Mouse (Mus musculus) myocyte (in vitro differentiated cells): ENCODE measurements at regions not wholly inside any gene's neighbourhood (a gene's known extent, or its start where the extent isn't known, plus 50 kb on each side); places are given as distances from the start of the nearest gene placed in this dataset.

ENCODE experiments used
- E2F4 ChIP-seq: IDR thresholded peaks from one replicate; pipeline ENCODE4 v1.6.1; 2011; ENCODE audit warnings: mild to moderate bottlenecking, control low read depth, moderate library complexity; ENCODE audit not compliant: insufficient read depth
- MAX ChIP-seq: IDR thresholded peaks from one replicate; pipeline ENCODE4 v1.6.1; 2011; ENCODE audit warnings: low read depth, mild to moderate bottlenecking, control low read depth
- MYOD1 ChIP-seq, 3 experiments: IDR thresholded peaks; one replicate each; pipeline ENCODE4 v1.6.1; 2011; ENCODE audit warnings: control low read depth in 2 of 3, low read depth in 2 of 3, mild to moderate bottlenecking in 2 of 3, moderate library complexity in 1 of 3; ENCODE audit not compliant: insufficient read length in 2 of 3, control insufficient read depth in 1 of 3
- MYOG ChIP-seq, 3 experiments: IDR thresholded peaks; one replicate each; pipeline ENCODE4 v1.6.1; 2011; ENCODE audit warnings: control low read depth in 2 of 3, low read depth in 2 of 3, mild to moderate bottlenecking in 2 of 3; ENCODE audit not compliant: insufficient read length in 2 of 3, control insufficient read depth in 1 of 3, insufficient read depth in 1 of 3
- POLR2A ChIP-seq: IDR thresholded peaks from one replicate; pipeline ENCODE4 v1.6.1; 2011; ENCODE audit warnings: low read depth, mild to moderate bottlenecking, control low read depth, moderate library complexity; ENCODE audit not compliant: insufficient read length
- POLR2AphosphoS2 ChIP-seq: IDR thresholded peaks from one replicate; pipeline ENCODE4 v1.6.1; 2011; ENCODE audit warnings: low read depth, control low read depth; ENCODE audit not compliant: insufficient read length
- TCF12 ChIP-seq: IDR thresholded peaks from one replicate; pipeline ENCODE4 v1.6.1; 2011; ENCODE audit warnings: mild to moderate bottlenecking, control low read depth; ENCODE audit not compliant: poor library complexity, insufficient read depth, severe bottlenecking
- USF1 ChIP-seq: IDR thresholded peaks from one replicate; pipeline ENCODE4 v1.6.1; 2011; ENCODE audit warnings: low read depth, mild to moderate bottlenecking, control low read depth, moderate library complexity

DNA sequence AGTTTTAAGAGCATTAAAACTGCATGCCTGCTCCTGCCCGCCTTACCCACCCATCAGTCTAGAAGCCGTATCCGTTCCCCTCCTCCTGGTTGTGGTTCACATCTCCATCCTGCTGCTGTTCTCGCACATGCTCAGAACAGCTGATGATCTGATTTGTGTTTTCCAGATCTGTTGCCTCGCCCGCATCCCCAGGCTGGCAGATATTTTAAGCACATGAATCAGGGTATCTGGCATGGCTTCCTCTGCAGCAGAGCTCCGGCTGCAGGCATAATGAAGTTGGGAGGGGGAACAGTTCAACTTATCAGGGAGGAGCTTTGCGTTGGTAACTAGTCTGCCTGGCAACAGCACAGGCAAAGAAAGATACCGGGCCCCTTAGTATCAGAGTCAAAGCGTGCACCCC lies 64.9 kb upstream of the Sipa1l1 start:
- TF ChIP-seq MAX (no peak), USF1 (no peak), TCF12 (no peak), E2F4 (no peak), POLR2A (no peak), MYOG (IDR thresholded peaks at IDR 0.05; ENCODE audit: control insufficient read depth in 1 of 3, insufficient read depth in 1 of 3, insufficient read length in 2 of 3, low read depth in 2 of 3) (peak; percentile 21 to 76 (median 58)), MYOD1 (IDR thresholded peaks at IDR 0.05; ENCODE audit: control insufficient read depth in 1 of 3, insufficient read length in 2 of 3, low read depth in 2 of 3) (peak in 2 of 3 experiments; percentile 29 to 78), POLR2AphosphoS2 (no peak)
